Comparison of ENCODE assay signal across 34 mouse cellular contexts in the genomic region with DNA sequence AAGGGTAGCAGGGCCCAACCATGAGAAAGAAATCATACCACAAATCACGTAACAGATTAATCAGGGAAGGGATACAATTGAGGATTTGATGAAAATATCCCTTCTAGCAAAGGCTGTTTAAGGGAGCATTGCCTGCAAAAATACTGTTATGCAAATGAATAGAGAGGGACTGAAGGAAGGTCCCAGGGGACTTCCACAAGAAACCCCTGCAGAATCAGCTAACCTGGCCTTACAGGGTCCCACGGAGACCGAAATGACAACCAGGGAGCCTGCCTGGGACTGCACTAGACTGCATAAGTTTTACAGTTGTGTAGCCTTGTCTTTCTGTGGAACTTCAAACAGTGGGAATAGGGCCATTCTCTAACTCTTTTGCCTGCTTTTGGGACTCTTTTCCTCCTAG.
"Had no signal": no experiment of that assay in that cellular context is flagged by ENCODE, and none has a peak within 500 bp of the region (broad histone marks: within the 10 kb centered on the region; RNA-seq: fewer than 3 reads in every experiment).

No protein-coding gene starts in this region.

- H3K4me2 ChIP-seq: heart, embryonic 12.5 days; heart, embryonic 13.5 days; heart, embryonic 15.5 days; hindbrain, embryonic 12.5 days; hindbrain, embryonic 13.5 days; hindbrain, embryonic 14.5 days; hindbrain, embryonic 15.5 days; intestine, embryonic 15.5 days; kidney, embryonic 15.5 days had no signal

- H3K4me3 ChIP-seq: heart, embryonic 12.5 days; heart, embryonic 13.5 days; heart, embryonic 15.5 days; hindbrain, embryonic 10.5 days; hindbrain, embryonic 12.5 days; hindbrain, embryonic 13.5 days; hindbrain, embryonic 15.5 days; intestine, embryonic 15.5 days; kidney, embryonic 15.5 days; layer of hippocampus, adult 2 months; left cerebral cortex, adult 2 months had no signal

- ATAC-seq: hindbrain, embryonic 16.5 days; hindbrain, postnatal 0 days; inflammation-experienced regulatory T-cells, adult 6 months; intestine, embryonic 15.5 days; intestine, embryonic 16.5 days; intestine, postnatal 0 days had no signal

- H3K9ac ChIP-seq: heart, embryonic 12.5 days; heart, embryonic 13.5 days; heart, embryonic 15.5 days; hindbrain, embryonic 12.5 days; hindbrain, embryonic 13.5 days; hindbrain, embryonic 14.5 days; hindbrain, embryonic 15.5 days; intestine, embryonic 15.5 days; kidney, embryonic 15.5 days had no signal

- H3K9me3 ChIP-seq: heart, embryonic 12.5 days; heart, embryonic 13.5 days; heart, embryonic 15.5 days; hindbrain, embryonic 10.5 days; hindbrain, embryonic 12.5 days; hindbrain, embryonic 13.5 days; hindbrain, embryonic 15.5 days; intestine, embryonic 15.5 days; kidney, embryonic 15.5 days had no signal

- H3K27me3 ChIP-seq: heart, embryonic 12.5 days; heart, embryonic 13.5 days; heart, embryonic 15.5 days; hindbrain, embryonic 12.5 days; hindbrain, embryonic 13.5 days; hindbrain, embryonic 15.5 days; intestine, embryonic 15.5 days; kidney, embryonic 15.5 days had no signal

- H3K27ac ChIP-seq: heart, embryonic 13.5 days; heart, embryonic 15.5 days; hindbrain, embryonic 10.5 days; hindbrain, embryonic 12.5 days; hindbrain, embryonic 13.5 days; hindbrain, embryonic 14.5 days; hindbrain, embryonic 15.5 days; hindbrain, postnatal 0 days; intestine, embryonic 15.5 days; kidney, embryonic 15.5 days; kidney, postnatal 0 days; layer of hippocampus, adult 2 months; left cerebral cortex, adult 2 months had no signal

- DNase-seq: heart, postnatal 10 days; heart, postnatal 14 days; heart, postnatal 36 days; heart, postnatal 4 days; kidney, adult 11 months; kidney, adult 18-20 months; kidney, adult 2 months; kidney, adult 8-10 months; kidney, adult 9 months; kidney, postnatal 10 days; kidney, postnatal 14 days; kidney, postnatal 25 days; kidney, postnatal 36 days; kidney, postnatal 4 days; layer of hippocampus, adult 9-11 months; layer of hippocampus, postnatal 36 days had no signal

- H3K4me1 ChIP-seq: heart, embryonic 12.5 days; heart, embryonic 13.5 days; heart, embryonic 15.5 days; hindbrain, embryonic 10.5 days; hindbrain, embryonic 12.5 days; hindbrain, embryonic 15.5 days; intestine, embryonic 15.5 days; kidney, embryonic 15.5 days had no signal

- H3K36me3 ChIP-seq: heart, embryonic 12.5 days; heart, embryonic 13.5 days; heart, embryonic 15.5 days; hindbrain, embryonic 10.5 days; hindbrain, embryonic 12.5 days; hindbrain, embryonic 13.5 days; hindbrain, embryonic 15.5 days; intestine, embryonic 15.5 days; kidney, embryonic 15.5 days had no signal
